Mouse (Mus musculus) lung, adult 18-20 months (tissue): ENCODE data around the gene Phf5a.
"Not testable (repeated sequence)": the region's sequence is repeated elsewhere in the genome, so short reads cannot be mapped to it uniquely, and the experiment has no call there.

ENCODE experiments used
- DNase-seq, 2 experiments: peaks; one replicate each; pipeline ENCODE4 v3.0.0; 2022; ENCODE audit warnings: mixed read lengths in 2 of 2

Phf5a gene

GRCm38 (mm10) chr15:81871604-81872261 is at the start of gene Phf5a:
Phf5a (minus strand) TSS chr15:81871911.
- peak; percentile 87 to 88 for DNase-seq

- no peak for DNase-seq
Observed at GRCm38 (mm10) chr15:81921255-81921654, 49.5 kb upstream of the Phf5a start.

GRCm38 (mm10) chr15:81920546-81921217 is 49.0 kb upstream of the Phf5a start:
- no peak for DNase-seq

- no peak for DNase-seq
Observed at GRCm38 (mm10) chr15:81919062-81919461, 47.4 kb upstream of the Phf5a start.

- DNase-seq, result peak; percentile 62 to 70
Observed at GRCm38 (mm10) chr15:81917621-81918463, 46.1 kb upstream of the Phf5a start.

GRCm38 (mm10) chr15:81917201-81917600 is 45.5 kb upstream of the Phf5a start:
- no peak for DNase-seq

GRCm38 (mm10) chr15:81915663-81916062 is 44.0 kb upstream of the Phf5a start:
- DNase-seq, result no peak

GRCm38 (mm10) chr15:81914668-81915067 is 43.0 kb upstream of the Phf5a start:
- no peak for DNase-seq

GRCm38 (mm10) chr15:81912498-81912897 is 40.8 kb upstream of the Phf5a start:
- DNase-seq, result no peak

- not testable (repeated sequence) for DNase-seq
Observed at GRCm38 (mm10) chr15:81908767-81909166, 37.1 kb upstream of the Phf5a start.

- peak in 1 of 2 experiments; percentile 21 for DNase-seq
Observed at GRCm38 (mm10) chr15:81907953-81908352, 36.2 kb upstream of the Phf5a start.

- peak; percentile 66 to 74 for DNase-seq
Observed at GRCm38 (mm10) chr15:81904939-81905338, 33.2 kb upstream of the Phf5a start.

- DNase-seq, result no peak
Observed at GRCm38 (mm10) chr15:81898751-81899150, 27.0 kb upstream of the Phf5a start.

GRCm38 (mm10) chr15:81897607-81898285 is 26.0 kb upstream of the Phf5a start:
- DNase-seq, result no peak

- DNase-seq, result no peak
Observed at GRCm38 (mm10) chr15:81896407-81896806, 24.7 kb upstream of the Phf5a start.

GRCm38 (mm10) chr15:81894002-81894401 is 22.3 kb upstream of the Phf5a start:
- DNase-seq, result peak; percentile 85 to 91

GRCm38 (mm10) chr15:81891822-81892580 is 20.3 kb upstream of the Phf5a start:
- DNase-seq, result no peak

- DNase-seq, result no peak
Observed at GRCm38 (mm10) chr15:81891140-81891802, 19.6 kb upstream of the Phf5a start.

- no peak for DNase-seq
Observed at GRCm38 (mm10) chr15:81889175-81889574, 17.5 kb upstream of the Phf5a start.

- DNase-seq, result peak; percentile 38 to 58
Observed at GRCm38 (mm10) chr15:81886795-81887550, 15.3 kb upstream of the Phf5a start.
